Mouse (Mus musculus): ENCODE results near the gene Gm7102. TPM values are rescaled to one million over a fixed set of nuclear protein-coding genes. Genes with fewer than 3 reads are reported as not detected.

The Gm7102 gene
- not detected for total RNA-seq (2023)

GRCm38 (mm10) chr19:61175756-61176324 lies at the start of gene Gm7102:
Gene Gm7102, minus strand, starts transcription at chr19:61176309.

GRCm38 (mm10) chr19:61183590-61183989 lies 7.5 kb upstream of the Gm7102 start, which contains the start of gene Gm6020:
Gene Gm6020, plus strand, starts transcription at chr19:61183890.

GRCm38 (mm10) chr19:61140342-61141206 lies 35.5 kb downstream of the Gm7102 start, which contains the start of gene Zfp950:
Gene Zfp950, minus strand, starts transcription at chr19:61140840.

Other genes with a start within 250 kb of the Gm7102 start
- 18.2 TPM for gene Zfp950, start 35.5 kb downstream of the Gm7102 start, total RNA-seq (2023)
- gene Gm6020, start 7.6 kb upstream of the Gm7102 start, total RNA-seq (2023): not detected
- gene Csf2ra, start 52.1 kb upstream of the Gm7102 start, total RNA-seq (2023): 22.7 TPM
- not detected for gene Gm21060, start 120.8 kb upstream of the Gm7102 start, total RNA-seq (2023)

Measured in CD4-positive naive resting alpha-beta T cell, adult 76 days (primary cell).